Mouse (Mus musculus) heart, postnatal 25 days (tissue): ENCODE results near the gene 1700029I15Rik. TPM values are rescaled to one million over a fixed set of nuclear protein-coding genes. Genes with fewer than 3 reads are reported as not detected.
"Not testable (repeated sequence)": the region's sequence is repeated elsewhere in the genome, so short reads cannot be mapped to it uniquely, and the experiment has no call there.

ENCODE experiments used
- DNase-seq: peaks from one replicate; pipeline ENCODE4 v3.0.0; 2022; ENCODE audit warnings: low spot score
- intact Hi-C: fragments of 180-260 bp; cut with DNase I; formaldehyde crosslinking; loops from one replicate; pipeline ENCODE4 v1.15.1; 2025
- total RNA-seq, 2 experiments: library from RNA; stranded (reverse); gene quantifications; 2 replicates each; pipeline ENCODE4 v1.2.3; 2021

1700029I15Rik gene
- total RNA-seq, 2 experiments from 2014 or later, result 1.5 to 2.1 TPM

DNA sequence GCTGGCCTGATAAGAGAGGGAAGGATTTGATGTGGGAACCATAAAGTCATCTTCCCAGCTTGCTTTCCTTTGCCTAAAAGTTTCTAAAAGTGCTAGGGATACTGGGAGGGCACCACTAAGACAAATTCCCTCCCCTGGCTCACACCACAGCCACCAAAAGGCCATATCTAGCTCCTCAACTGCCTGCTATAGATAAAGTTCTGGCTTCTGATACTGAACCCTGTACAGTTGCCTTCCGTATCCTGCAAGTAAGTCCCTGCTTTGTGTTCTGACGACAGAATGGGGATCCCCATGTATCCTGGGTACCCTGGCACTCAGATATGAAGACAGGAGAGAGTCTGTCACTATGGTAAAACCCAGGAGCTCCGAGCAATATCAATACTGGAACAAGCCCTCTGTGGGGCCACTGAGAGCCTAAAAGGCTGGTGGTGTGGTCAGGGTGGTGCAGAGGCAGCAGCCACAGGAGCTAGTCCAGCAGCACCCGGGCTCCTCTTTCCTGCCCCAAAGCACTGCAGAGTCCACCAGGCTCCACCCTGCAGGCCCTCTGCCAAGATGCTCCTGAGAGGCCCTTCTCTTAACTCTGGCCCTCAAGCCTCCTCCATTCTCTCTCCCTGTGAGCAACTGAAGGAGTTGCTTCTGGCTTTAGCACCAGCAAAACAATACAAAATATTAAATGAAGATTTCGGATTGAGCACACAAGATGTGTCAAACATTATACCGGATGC, 8.0 kb downstream of the 1700029I15Rik start:
- intact Hi-C loops, result no loop called here
- DNase-seq, result no peak

DNA sequence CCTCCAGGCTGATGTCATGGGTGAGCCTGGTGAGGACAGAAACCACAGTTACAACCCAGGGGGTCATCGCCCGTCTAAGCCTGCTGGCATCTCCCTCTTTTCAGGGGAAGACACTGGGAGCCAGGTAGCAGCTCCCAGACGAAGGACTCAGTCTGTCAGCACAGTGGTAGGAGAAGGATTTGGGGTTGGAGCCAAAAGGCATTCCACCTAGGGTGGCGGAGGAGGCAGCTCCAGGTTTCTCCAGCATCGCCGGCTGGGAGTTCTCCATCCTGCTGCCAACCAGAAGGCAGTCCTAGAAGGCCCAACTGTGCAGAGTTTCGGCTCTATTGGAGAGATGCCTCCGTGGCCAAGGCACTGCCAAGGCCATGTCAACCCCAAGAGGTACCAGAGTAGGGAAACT, 8.8 kb downstream of the 1700029I15Rik start:
- intact Hi-C loops, result no loop called here
- no peak for DNase-seq

- intact Hi-C loops, result no loop called here
- no peak for DNase-seq
These were observed 9.5 kb downstream of the 1700029I15Rik start for GRCm38 (mm10) chr2:92391703-92392317.

DNA sequence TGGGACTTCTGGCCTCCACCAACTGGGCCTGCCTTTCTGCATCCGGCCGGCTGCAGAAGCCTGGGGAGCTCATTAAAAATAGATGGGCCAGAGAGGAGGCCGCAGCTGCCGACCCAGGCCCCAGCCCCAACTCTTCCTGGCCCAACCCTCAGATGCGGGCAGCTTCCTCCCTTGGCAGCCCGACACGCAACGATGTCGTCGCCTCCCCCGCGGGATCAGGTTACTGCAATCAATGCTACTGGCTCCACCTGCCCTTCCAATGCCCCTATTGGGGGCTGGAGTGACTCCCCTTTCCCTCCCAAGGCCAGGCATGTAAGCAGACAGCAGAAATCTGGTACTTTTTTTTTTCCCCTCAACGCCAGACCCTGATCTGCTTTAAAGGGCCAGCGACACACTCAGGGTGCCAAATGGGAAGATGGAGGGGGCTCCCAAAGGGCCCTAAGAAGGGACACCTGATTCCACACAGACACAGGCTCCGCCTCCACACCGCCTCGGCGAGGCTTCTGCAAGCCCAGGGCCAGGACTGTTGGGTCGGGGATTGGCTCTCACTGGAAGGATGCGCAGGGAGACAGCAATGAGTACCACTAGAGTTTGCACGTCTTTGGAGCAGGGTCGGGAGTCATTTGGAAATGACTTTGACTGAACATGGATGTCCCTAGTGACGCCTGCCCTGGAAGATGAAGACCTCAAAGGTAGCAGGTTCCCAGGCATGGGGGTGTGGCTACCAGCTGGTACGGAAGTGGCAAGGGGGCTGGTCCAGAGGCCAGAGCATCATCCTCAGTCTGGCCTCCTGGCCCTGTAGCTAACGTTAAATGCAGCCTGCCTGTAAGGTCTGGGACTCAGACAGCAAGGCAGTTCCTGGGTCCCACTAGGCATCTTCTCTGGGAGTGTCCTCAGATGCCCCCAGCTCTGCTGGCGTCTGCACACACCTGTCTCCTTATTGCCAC, 10.3 kb downstream of the 1700029I15Rik start:
- intact Hi-C loops, result no loop called here
- no peak for DNase-seq

DNA sequence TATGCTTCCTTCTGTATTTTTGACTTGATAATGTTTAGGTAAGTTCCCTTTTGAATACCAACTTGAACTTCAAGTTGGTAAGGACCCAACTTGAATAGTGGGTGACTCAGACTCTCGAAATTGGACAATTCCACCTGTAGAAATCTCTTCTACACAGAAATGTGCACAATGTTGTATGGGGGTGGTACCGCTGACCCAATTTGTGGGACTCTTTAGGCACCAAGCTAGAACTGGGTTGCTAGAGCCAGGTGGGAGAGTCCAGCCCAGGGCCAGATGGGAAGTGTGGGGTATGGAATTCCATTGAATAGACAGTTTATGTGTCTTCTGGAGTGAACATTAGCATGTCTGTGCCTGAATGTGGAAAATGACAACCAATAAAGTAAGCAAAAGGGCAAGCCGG, 13.2 kb downstream of the 1700029I15Rik start:
- intact Hi-C loops, result no loop called here
- DNase-seq, result no peak

GRCm38 (mm10) chr2:92397436-92397835, 15.1 kb downstream of the 1700029I15Rik start:
- no peak for DNase-seq
- intact Hi-C loops, result no loop called here

DNA sequence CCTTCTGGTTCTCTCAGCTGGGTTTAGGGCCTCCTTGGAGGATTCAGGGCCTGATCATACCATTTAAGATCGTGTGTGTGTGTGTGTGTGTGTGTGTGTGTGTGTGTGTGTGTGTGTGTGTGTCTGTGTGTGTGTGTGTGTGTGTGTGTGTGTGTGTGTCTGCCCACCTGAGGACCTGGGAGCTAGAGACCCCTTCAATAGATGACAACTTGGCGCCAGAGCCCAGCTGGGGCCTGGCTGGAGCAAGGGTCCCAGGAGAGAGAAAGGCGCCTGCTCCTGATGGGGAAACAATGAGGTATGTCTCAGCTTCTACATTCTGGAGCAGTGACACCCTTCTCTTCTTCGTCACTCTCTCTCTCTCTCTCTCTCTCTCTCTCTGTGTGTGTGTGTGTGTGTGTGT, 17.5 kb downstream of the 1700029I15Rik start:
- intact Hi-C loops, result not testable (repeated sequence)

GRCm38 (mm10) chr2:92400682-92401081, 18.3 kb downstream of the 1700029I15Rik start:
- no peak for DNase-seq
- intact Hi-C loops, result no loop called here

More for the DNA sequence above, 17.5 kb downstream of the 1700029I15Rik start:
- not testable (repeated sequence) for DNase-seq

DNA sequence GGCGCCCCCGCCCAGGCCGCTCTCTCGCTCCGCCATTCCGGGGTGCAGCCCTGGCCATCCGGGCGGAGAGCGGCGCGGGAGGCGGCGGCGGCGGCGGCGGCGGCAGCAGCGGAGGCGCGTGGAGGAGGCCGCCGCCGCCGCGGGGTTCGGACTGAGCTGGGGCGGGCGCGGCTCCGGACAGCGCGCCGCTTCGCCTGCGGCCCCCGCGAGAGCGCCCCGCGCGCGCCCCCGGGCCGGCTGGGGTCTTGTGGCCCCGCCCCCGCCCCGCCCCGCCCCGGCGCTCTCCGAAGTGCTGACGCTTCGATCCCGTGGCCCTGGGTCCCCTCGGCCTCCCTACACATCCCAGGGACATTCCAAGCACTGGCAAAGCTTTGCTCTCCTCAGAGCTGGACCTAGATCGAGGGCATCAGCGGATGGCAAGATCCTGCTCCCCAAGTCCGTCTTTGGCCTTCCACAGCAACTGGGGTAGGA, 18.8 kb downstream of the 1700029I15Rik start, which contains the start of gene Mapk8ip1:
TSS of gene Mapk8ip1 (minus strand) at position 173 of the 471 bp plus-strand sequence.
- intact Hi-C loops, result no loop called here
- no peak for DNase-seq

DNA sequence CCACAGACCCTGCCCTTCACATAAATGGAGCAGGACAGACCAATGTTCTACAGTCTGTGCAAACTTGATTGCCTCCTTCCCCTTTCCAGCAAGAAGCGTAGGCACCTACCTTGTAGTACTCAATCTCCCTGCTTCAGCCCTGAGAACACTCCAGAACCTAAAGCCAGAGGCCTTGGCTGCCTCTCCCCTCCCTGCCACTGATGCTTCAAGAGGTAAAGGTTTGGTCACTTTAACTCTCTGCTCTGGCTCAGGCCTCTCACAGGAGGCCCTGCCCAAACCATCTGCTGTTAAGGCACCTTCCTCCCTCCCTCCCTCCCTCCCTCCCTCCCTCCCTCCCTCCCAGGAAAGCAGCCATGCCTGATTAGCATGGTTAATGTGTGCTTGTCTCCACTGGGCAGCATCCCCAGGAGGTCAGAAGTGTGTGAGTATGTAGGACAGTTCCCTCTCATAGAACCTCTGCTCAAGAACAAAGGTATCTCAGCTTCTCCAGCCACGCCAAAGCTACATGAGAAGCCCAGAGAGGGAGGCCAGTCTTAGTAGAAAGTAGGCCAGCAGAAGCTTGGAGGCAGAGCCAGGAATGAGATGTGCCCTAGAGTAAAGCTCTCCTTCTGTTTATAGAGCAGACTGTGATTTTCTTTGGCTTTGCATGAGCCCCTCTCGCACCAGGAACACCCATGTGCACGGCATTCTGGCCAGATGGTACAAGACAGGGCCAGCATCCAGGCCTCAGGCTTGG, 20.4 kb downstream of the 1700029I15Rik start:
- DNase-seq, result no peak
- intact Hi-C loops, result no loop called here

GRCm38 (mm10) chr2:92403776-92404319, 21.5 kb downstream of the 1700029I15Rik start:
- DNase-seq, result no peak
- intact Hi-C loops, result no loop called here

- intact Hi-C loops, result no loop called here
- DNase-seq, result no peak
These were observed 22.4 kb downstream of the 1700029I15Rik start for GRCm38 (mm10) chr2:92404737-92405136.

DNA sequence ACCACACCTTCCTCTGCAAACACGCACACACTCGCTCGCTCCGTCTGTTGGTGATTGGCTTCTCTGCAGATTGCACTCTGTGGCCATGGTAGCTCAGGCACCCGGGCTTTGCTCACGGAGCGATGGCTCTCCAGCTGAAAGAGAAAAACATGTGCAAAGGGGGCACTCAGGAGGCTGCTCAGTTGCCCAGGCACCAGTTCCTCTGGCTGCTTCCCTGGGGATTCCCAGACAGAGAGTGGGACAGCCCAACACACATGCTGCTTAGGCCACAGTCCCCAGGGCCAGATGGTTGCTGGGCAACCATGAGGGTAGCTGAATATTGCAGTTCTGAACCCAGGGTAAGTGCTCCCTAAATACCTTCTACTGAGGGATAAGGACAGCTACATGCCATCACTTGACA, 23.3 kb downstream of the 1700029I15Rik start:
- DNase-seq, result no peak
- intact Hi-C loops, result no loop called here

DNA sequence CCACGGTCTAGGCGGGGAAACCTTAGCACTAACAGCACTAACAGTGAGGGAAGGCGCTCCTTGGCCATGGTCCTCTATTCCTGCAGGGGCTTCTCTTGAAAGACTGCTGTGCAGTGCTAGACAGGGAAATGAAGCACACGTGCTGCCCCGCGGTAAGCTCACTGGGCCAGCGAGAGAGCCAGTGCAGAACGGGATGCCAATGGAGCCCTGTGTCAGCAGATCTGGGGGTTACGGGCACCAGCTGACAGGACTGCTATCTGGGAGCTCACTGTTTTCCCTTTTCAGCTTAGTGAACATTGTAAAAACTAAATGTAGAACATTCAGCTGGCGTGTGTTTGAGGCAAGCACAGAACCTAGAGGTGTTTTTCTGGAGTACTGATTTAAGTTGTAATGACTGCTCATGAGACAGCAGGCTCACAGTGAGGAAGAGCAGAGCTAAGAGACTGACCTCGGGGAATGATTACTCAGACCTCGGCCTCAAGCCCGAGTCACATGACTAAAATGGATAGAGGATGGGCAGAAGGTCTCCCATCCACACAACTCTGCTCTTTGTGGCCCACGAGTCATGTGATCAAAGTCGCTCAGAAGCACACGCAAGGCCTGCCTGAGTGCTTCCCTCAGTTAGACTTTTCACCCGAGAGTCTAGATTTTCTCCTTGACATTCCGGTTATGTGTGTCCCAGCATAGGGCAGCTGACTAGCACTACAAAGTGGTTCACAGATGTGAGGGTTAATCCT, 26.1 kb downstream of the 1700029I15Rik start:
- intact Hi-C loops, result no loop called here
- DNase-seq, result no peak

GRCm38 (mm10) chr2:92411705-92412104, 29.4 kb downstream of the 1700029I15Rik start:
- no peak for DNase-seq
- intact Hi-C loops, result no loop called here

- no peak for DNase-seq
- intact Hi-C loops, result loop anchor here (2.0 to 5.0 kb wide), 2 partner anchors 45 to 237 kb away; no protein-coding TSS in a partner anchor
These were observed 39.5 kb downstream of the 1700029I15Rik start for GRCm38 (mm10) chr2:92421723-92422387.

DNA sequence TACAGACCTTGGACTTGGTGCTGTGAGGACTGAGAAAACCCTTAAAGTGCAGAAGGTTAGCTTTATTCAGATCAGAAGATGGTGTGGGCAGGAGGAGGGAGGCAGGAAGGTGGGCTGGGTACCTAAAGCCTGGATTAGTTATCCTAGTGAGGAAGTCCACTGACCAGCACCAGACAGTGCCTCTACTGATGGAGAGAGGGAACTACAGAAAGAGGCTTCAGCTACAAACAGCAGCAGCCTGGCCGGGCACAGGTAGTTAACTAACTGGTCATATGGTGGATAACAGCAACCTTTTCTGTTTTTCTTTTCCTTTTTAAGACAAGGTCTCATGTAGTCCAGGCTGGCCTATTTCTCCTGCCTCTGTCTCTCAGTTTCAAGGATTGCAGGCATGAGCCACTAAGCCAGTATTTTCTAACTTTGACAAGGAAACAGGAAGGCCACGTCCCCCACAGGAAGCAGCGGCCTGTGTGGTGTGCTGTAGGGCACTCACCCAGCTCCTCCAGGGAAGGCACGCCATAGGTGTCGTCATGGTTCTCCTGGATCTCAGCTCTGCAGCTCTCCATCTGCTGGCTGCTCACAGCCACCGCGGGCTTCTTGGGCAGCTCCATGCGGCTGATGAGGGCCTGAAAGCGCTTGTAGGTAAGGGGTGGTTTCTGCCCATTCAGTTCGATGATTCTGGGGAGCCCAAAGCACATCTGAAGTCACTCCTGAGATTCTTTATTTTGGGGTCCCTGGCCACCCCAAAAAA, 40.2 kb downstream of the 1700029I15Rik start:
- no peak for DNase-seq
- intact Hi-C loops, result loop anchor here (2.0 to 5.0 kb wide), 2 partner anchors 45 to 238 kb away; no protein-coding TSS in a partner anchor
